Mouse (Mus musculus): ENCODE data around the gene Tanc2. TPM values are rescaled to one million over a fixed set of nuclear protein-coding genes. Genes with fewer than 3 reads are reported as not detected.

Gene Tanc2
- polyA plus RNA-seq, 1 experiment from 2014 or later: 3.5 TPM

- H3K36me3 ChIP-seq (ENCODE audit: control insufficient read depth, insufficient read depth): no peaks in the 10 kb centered on the region
- H3K4me2 ChIP-seq (replicated peaks; ENCODE audit: low read depth): no peak overlapping the region
- no peak overlapping the region for H3K9ac ChIP-seq (ENCODE audit: low read depth, low read length)
- H3K9me3 ChIP-seq (ENCODE audit: control insufficient read depth): no peaks in the 10 kb centered on the region
- no peak for ATAC-seq
- H3K27ac ChIP-seq (ENCODE audit: low read depth, low read length): no peak overlapping the region
- WGBS: 81% methylated on average over 6 of the region's 6 CpGs
- no peaks in the 10 kb centered on the region for H3K27me3 ChIP-seq (replicated peaks; ENCODE audit: control insufficient read depth, insufficient read depth, low read length)
- H3K4me3 ChIP-seq (ENCODE audit: low read depth, low read length): no peak overlapping the region
- TF ChIP-seq CTCF (IDR thresholded peaks at IDR 0.05; ENCODE audit: low read depth): peak; percentile 25; the same call in 1 of the 2 replicates
- 0 out of 2 replicates have a peak, but pooled peaks cover 3% of the 10 kb centered on the region for H3K4me1 ChIP-seq (replicated peaks; ENCODE audit: control insufficient read depth, insufficient read depth, low read length)
Measured at GRCm38 (mm10) chr11:105548383-105548782, 41.4 kb upstream of the Tanc2 start.

GRCm38 (mm10) chr11:105549164-105550121 lies 40.3 kb upstream of the Tanc2 start:
- WGBS: 41% methylated on average over 9 of the region's 9 CpGs
- peak; percentile 45; the same call in 1 of the 2 replicates for ATAC-seq
- no peak overlapping the region for H3K9ac ChIP-seq (ENCODE audit: low read depth, low read length)
- 0 out of 2 replicates have a peak, but pooled peaks cover 3% of the 10 kb centered on the region for H3K4me1 ChIP-seq (replicated peaks; ENCODE audit: control insufficient read depth, insufficient read depth, low read length)
- no peaks in the 10 kb centered on the region for H3K9me3 ChIP-seq (ENCODE audit: control insufficient read depth)
- TF ChIP-seq CTCF (IDR thresholded peaks at IDR 0.05; ENCODE audit: low read depth): no peak
- H3K27ac ChIP-seq (ENCODE audit: low read depth, low read length): no peak overlapping the region
- no peak overlapping the region for H3K4me3 ChIP-seq (ENCODE audit: low read depth, low read length)
- no peaks in the 10 kb centered on the region for H3K27me3 ChIP-seq (replicated peaks; ENCODE audit: control insufficient read depth, insufficient read depth, low read length)
- no peak overlapping the region for H3K4me2 ChIP-seq (replicated peaks; ENCODE audit: low read depth)
- H3K36me3 ChIP-seq (ENCODE audit: control insufficient read depth, insufficient read depth): no peaks in the 10 kb centered on the region

- H3K4me2 ChIP-seq (replicated peaks; ENCODE audit: low read depth): no peak overlapping the region
- no peak for TF ChIP-seq CTCF (IDR thresholded peaks at IDR 0.05; ENCODE audit: low read depth)
- no peaks in the 10 kb centered on the region for H3K4me1 ChIP-seq (replicated peaks; ENCODE audit: control insufficient read depth, insufficient read depth, low read length)
- no peak overlapping the region for H3K9ac ChIP-seq (ENCODE audit: low read depth, low read length)
- 65% methylated on average over 8 of the region's 8 CpGs for WGBS
- H3K36me3 ChIP-seq (ENCODE audit: control insufficient read depth, insufficient read depth): no peaks in the 10 kb centered on the region
- no peak for ATAC-seq
- H3K4me3 ChIP-seq (ENCODE audit: low read depth, low read length): no peak overlapping the region
- H3K9me3 ChIP-seq (ENCODE audit: control insufficient read depth): no peaks in the 10 kb centered on the region
- H3K27ac ChIP-seq (ENCODE audit: low read depth, low read length): no peak overlapping the region
- no peaks in the 10 kb centered on the region for H3K27me3 ChIP-seq (replicated peaks; ENCODE audit: control insufficient read depth, insufficient read depth, low read length)
Measured at GRCm38 (mm10) chr11:105557285-105557684, 32.5 kb upstream of the Tanc2 start.

GRCm38 (mm10) chr11:105558091-105558490 lies 31.7 kb upstream of the Tanc2 start:
- no peaks in the 10 kb centered on the region for H3K9me3 ChIP-seq (ENCODE audit: control insufficient read depth)
- no peak overlapping the region for H3K9ac ChIP-seq (ENCODE audit: low read depth, low read length)
- H3K4me2 ChIP-seq (replicated peaks; ENCODE audit: low read depth): no peak overlapping the region
- TF ChIP-seq CTCF (IDR thresholded peaks at IDR 0.05; ENCODE audit: low read depth): no peak
- H3K36me3 ChIP-seq (ENCODE audit: control insufficient read depth, insufficient read depth): no peaks in the 10 kb centered on the region
- ATAC-seq: no peak
- H3K27ac ChIP-seq (ENCODE audit: low read depth, low read length): no peak overlapping the region
- H3K4me1 ChIP-seq (replicated peaks; ENCODE audit: control insufficient read depth, insufficient read depth, low read length): no peaks in the 10 kb centered on the region
- H3K4me3 ChIP-seq (ENCODE audit: low read depth, low read length): no peak overlapping the region
- H3K27me3 ChIP-seq (replicated peaks; ENCODE audit: control insufficient read depth, insufficient read depth, low read length): no peaks in the 10 kb centered on the region

GRCm38 (mm10) chr11:105558803-105559505 lies 30.8 kb upstream of the Tanc2 start:
- Histone ChIP-seq H3K36me3 (ENCODE audit: control insufficient read depth, insufficient read depth) (no peaks in the 10 kb centered on the region), H3K9me3 (ENCODE audit: control insufficient read depth) (no peaks in the 10 kb centered on the region), H3K4me2 (replicated peaks; ENCODE audit: low read depth) (no peak overlapping the region), H3K4me3 (ENCODE audit: low read depth, low read length) (no peak overlapping the region), H3K27me3 (replicated peaks; ENCODE audit: control insufficient read depth, insufficient read depth, low read length) (no peaks in the 10 kb centered on the region), H3K27ac (ENCODE audit: low read depth, low read length) (no peak overlapping the region), H3K4me1 (replicated peaks; ENCODE audit: control insufficient read depth, insufficient read depth, low read length) (no peaks in the 10 kb centered on the region), H3K9ac (ENCODE audit: low read depth, low read length) (no peak overlapping the region)
- 77% methylated on average over 6 of the region's 6 CpGs for whole genome bisulfite sequencing
- TF ChIP-seq CTCF (IDR thresholded peaks at IDR 0.05; ENCODE audit: low read depth): no peak
- no peak for ATAC-seq

- Histone ChIP-seq H3K27ac (ENCODE audit: low read depth, low read length) (no peak overlapping the region), H3K27me3 (replicated peaks; ENCODE audit: control insufficient read depth, insufficient read depth, low read length) (no peaks in the 10 kb centered on the region), H3K9me3 (ENCODE audit: control insufficient read depth) (no peaks in the 10 kb centered on the region), H3K4me2 (replicated peaks; ENCODE audit: low read depth) (no peak overlapping the region), H3K4me1 (replicated peaks; ENCODE audit: control insufficient read depth, insufficient read depth, low read length) (no peaks in the 10 kb centered on the region), H3K4me3 (ENCODE audit: low read depth, low read length) (no peak overlapping the region), H3K9ac (ENCODE audit: low read depth, low read length) (no peak overlapping the region), H3K36me3 (ENCODE audit: control insufficient read depth, insufficient read depth) (no peaks in the 10 kb centered on the region)
- WGBS: 83% methylated on average over 3 of the region's 3 CpGs
- no peak for ATAC-seq
- TF ChIP-seq CTCF (IDR thresholded peaks at IDR 0.05; ENCODE audit: low read depth): no peak
Measured at GRCm38 (mm10) chr11:105563546-105563945, 26.2 kb upstream of the Tanc2 start.

Measured in intestine, postnatal 0 days (tissue).